Mouse (Mus musculus) kidney, embryonic 16.5 days (tissue): ENCODE data around the gene Fam174a. TPM values are rescaled to one million over a fixed set of nuclear protein-coding genes. Genes with fewer than 3 reads are reported as not detected.

Experiments used
- ATAC-seq: fragments of 200-750 bp; cut with Nextera tagmentation; 2 replicates; pipeline ENCODE4 v1.8.0; 2017; ENCODE audit warnings: moderate TSS enrichment; ENCODE audit not compliant: low FRiP score, low TSS enrichment
- H3K27ac ChIP-seq: fragments of 300-500 bp; sonication (generic); 2 replicates; pipeline ENCODE4 v1.5.1; 2014; ENCODE audit warnings: low read length
- H3K27me3 ChIP-seq: fragments of 300-500 bp; sonication (generic); 2 replicates; pipeline ENCODE4 v1.6.1; 2014; ENCODE audit warnings: low read length, control low read depth, mixed read lengths; ENCODE audit not compliant: insufficient read depth
- H3K36me3 ChIP-seq: fragments of 300-500 bp; sonication (generic); 2 replicates; pipeline ENCODE4 v1.6.1; 2014; ENCODE audit warnings: low read length, control low read depth, mixed read lengths; ENCODE audit not compliant: insufficient read depth
- H3K4me1 ChIP-seq: fragments of 300-500 bp; sonication (generic); 2 replicates; pipeline ENCODE4 v1.6.1; 2014; ENCODE audit warnings: low read length, control low read depth, mixed read lengths; ENCODE audit not compliant: insufficient read depth
- H3K4me2 ChIP-seq: fragments of 300-500 bp; sonication (generic); replicated peaks from 2 replicates; pipeline ENCODE4 v1.6.1; 2014; ENCODE audit warnings: low read depth, low read length
- H3K4me3 ChIP-seq: fragments of 300-500 bp; sonication (generic); 2 replicates; pipeline ENCODE4 v1.5.1; 2014; ENCODE audit warnings: mild to moderate bottlenecking, low read length
- H3K9ac ChIP-seq: fragments of 300-500 bp; sonication (generic); replicated peaks from 2 replicates; pipeline ENCODE4 v1.6.1; 2014; ENCODE audit warnings: low read length
- H3K9me3 ChIP-seq: fragments of 300-500 bp; sonication (generic); 2 replicates; pipeline ENCODE4 v1.6.1; 2016; ENCODE audit warnings: low read length, control low read depth
- WGBS: fragments of 180-500 bp; shearing (Covaris S2); extraction: QIAGEN DNeasy Blood & Tissue Kit; methylation state at CpG from one replicate; pipeline ENCODE4 v1.1.7; 2014; 5-methylcytosine and 5-hydroxymethylcytosine counted together
- polyA plus RNA-seq: library from polyadenylated mRNA; unstranded; fragments of >200 nt; fragmentation: Nextera tagmentation; extraction: Ambion mirVana; gene quantifications from 2 replicates; pipeline ENCODE4 v1.2.1, GENCODE M21; 2015

The Fam174a gene
- 24.5 and 27.9 TPM in 2 replicates for polyA plus RNA-seq

DNA sequence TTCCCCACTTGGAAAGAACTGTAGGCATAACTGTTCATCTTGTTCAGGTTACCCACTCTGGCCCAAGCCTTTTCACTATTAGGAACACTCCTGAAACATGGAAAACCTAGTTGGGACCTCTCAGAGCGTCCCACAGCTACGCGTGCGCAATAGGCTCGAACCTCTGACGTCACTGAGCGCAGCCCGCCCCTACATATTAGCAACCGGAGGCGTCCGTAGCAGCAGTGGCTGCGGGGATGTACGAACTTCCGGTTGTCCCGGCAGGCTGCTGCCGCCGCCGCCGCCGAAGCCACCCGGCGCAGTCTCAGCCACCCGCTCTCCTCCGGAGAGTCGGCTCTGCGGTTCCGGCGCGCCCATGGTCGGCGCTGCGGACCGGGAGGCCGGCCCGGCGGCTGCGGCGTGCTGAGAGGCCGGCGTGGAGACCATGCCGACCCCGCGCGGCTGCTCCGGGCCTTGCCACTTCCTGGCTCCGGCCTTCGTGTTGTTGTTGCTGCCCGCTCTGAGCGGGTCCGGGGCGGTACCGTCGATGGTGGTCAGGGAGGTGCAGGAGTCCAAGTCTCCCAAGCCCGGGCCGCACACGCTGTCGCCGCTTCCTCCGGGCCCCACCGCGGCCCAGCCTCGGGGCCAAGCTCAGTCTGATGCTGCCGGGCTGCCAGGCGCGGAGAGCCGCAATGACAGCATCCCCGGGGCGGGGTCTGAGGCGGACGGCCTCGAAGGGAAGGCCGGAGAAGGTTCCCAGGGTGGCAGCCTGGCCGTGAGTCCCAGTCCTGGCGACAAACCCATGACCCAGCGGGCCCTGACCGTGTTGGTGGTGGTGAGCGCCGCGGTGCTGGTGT, at the start of gene Fam174a:
Gene Fam174a (plus strand): TSS at position 231 of the 836 bp plus-strand sequence.
- H3K9ac ChIP-seq, result peak within 1 kb of the TSS; percentile 93
- no peaks in the 10 kb centered on the region for H3K27me3 ChIP-seq
- peaks cover 13% of the 10 kb centered on the region; the same call in 1 of the 2 replicates for H3K4me1 ChIP-seq
- WGBS, result under 1% methylated on average over 78 of the region's 79 CpGs
- ATAC-seq, result peak; percentile 100
- peak within 1 kb of the TSS; percentile 95 for H3K4me2 ChIP-seq
- no peaks in the 10 kb centered on the region for H3K36me3 ChIP-seq
- H3K27ac ChIP-seq, result peak within 1 kb of the TSS; percentile 70
- peak within 1 kb of the TSS; percentile 90 for H3K4me3 ChIP-seq
- H3K9me3 ChIP-seq, result no peaks in the 10 kb centered on the region

DNA sequence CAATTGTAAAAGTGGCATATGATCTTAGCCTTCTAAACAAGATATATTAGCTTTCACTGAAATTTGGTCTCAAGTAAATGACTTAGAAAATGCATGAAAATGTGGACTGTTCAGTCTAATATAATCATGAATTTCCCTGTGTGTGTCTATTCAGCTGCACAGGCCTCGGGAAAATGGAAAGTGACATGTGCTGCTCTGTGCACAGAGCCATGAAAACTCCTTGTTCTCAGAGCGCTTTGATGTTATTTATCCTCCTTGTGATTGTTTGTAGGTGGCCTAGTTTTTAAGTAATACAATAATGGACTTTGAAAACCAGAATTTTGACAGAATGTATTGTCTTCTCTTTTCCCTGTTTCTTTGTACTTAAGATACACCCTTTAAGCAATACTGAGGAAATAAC, 49.6 kb upstream of the Fam174a start:
- H3K9ac ChIP-seq, result no peak overlapping the region

DNA sequence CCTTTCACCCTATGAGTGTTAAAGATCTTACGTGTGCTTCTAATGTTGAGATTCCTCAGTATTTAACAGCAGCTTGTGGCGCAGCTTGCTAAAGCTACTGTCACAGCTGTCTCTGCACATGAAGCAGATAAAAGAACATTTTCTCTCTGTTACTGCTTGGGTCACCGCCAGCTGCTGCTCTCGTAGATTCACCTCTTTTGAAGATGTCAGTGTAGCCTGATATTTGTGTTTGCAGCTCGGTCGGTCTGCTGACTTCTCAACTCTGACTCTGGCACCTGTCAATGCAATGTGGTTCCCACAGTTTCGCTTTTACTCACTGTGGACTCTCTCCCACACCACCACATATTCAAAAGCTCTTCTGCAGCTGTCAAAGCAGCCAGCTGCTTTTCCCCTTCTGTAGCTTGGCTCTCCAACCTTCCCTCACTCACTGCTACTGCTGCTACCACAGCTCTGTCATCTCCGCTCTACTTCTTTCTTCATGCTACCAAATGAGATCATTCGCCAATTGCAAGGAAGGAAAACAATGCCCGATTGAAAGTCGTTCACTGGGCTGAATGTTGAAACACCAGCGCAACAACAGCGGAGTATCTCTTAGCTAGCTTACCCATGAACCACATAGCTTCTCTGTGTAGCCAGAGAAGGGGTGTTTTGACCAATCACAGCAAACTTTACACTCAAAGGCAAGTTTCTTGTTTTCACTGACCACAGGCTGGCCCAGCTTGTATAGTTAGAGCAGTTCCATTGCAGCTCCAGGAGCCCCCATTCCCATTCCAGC, 45.3 kb upstream of the Fam174a start:
- no peaks in the 10 kb centered on the region for H3K4me1 ChIP-seq
- H3K27me3 ChIP-seq, result no peaks in the 10 kb centered on the region; the same call in 1 of the 2 replicates
- no peak overlapping the region for H3K9ac ChIP-seq
- H3K4me2 ChIP-seq, result no peak overlapping the region
- 66% methylated on average over 13 of the region's 13 CpGs for WGBS
- H3K4me3 ChIP-seq, result no peak overlapping the region
- H3K36me3 ChIP-seq, result no peaks in the 10 kb centered on the region
- H3K9me3 ChIP-seq, result no peaks in the 10 kb centered on the region
- ATAC-seq, result no peak
- H3K27ac ChIP-seq, result no peak overlapping the region

More for the DNA sequence above, 49.6 kb upstream of the Fam174a start:
- Histone ChIP-seq H3K4me3 (no peak overlapping the region), H3K4me2 (no peak overlapping the region), H3K27ac (no peak overlapping the region), H3K36me3 (no peaks in the 10 kb centered on the region), H3K27me3 (no peaks in the 10 kb centered on the region; the same call in 1 of the 2 replicates), H3K4me1 (no peaks in the 10 kb centered on the region), H3K9me3 (no peaks in the 10 kb centered on the region)
- 57% methylated on average over 2 of the region's 2 CpGs for WGBS
- ATAC-seq, result no peak

DNA sequence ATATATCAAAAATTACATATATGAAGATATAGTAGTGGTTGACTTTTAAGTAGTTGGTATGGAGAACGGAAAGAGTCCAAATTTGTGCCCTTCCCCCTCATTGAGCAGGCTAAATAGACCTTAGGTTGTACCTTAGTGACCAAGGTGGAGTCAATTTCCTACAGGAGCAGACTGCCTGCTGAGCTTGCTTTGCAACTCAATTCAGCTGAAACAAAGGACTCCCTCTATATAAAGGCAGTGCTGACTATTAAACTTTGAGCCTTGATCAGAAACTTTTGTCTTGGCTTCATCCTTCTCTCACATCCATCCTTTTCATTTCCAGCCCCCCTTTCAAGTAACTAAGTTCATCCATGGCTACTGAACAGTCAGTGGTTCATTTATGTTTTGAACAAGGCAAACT, 40.1 kb upstream of the Fam174a start:
- no peaks in the 10 kb centered on the region; the same call in 1 of the 2 replicates for H3K27me3 ChIP-seq
- 40% methylated on average over 1 of the region's 1 CpGs for WGBS
- H3K9ac ChIP-seq, result no peak overlapping the region
- H3K36me3 ChIP-seq, result no peaks in the 10 kb centered on the region
- no peak overlapping the region for H3K27ac ChIP-seq
- H3K4me1 ChIP-seq, result no peaks in the 10 kb centered on the region
- H3K4me2 ChIP-seq, result no peak overlapping the region
- ATAC-seq, result no peak
- H3K9me3 ChIP-seq, result no peaks in the 10 kb centered on the region
- no peak overlapping the region for H3K4me3 ChIP-seq

DNA sequence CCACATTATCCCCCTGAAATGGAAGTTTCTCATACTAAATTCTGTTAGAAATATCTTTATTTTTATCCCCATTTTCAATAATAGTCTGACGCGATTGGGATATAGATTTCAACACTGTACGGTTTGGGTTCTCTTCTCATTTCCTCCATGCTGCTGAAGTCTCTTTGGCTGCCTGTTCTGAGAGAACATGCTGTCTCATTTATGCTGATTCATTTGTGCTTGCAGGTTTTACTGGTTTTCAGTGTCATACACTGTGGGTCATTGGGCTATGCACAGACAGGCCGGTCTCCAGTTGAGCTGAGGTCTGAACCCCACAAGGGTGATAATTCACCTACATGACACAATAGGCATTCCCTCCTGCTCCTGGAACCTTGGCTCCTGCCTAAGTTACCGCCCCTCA, 5.1 kb upstream of the Fam174a start:
- H3K9me3 ChIP-seq, result no peaks in the 10 kb centered on the region
- no peaks in the 10 kb centered on the region for H3K36me3 ChIP-seq
- no peak overlapping the region for H3K4me3 ChIP-seq
- H3K27ac ChIP-seq, result no peak overlapping the region
- no peak for ATAC-seq
- H3K27me3 ChIP-seq, result no peaks in the 10 kb centered on the region
- no peak overlapping the region for H3K4me2 ChIP-seq
- no peak overlapping the region for H3K9ac ChIP-seq
- 72% methylated on average over 5 of the region's 5 CpGs for WGBS
- no peaks in the 10 kb centered on the region for H3K4me1 ChIP-seq

DNA sequence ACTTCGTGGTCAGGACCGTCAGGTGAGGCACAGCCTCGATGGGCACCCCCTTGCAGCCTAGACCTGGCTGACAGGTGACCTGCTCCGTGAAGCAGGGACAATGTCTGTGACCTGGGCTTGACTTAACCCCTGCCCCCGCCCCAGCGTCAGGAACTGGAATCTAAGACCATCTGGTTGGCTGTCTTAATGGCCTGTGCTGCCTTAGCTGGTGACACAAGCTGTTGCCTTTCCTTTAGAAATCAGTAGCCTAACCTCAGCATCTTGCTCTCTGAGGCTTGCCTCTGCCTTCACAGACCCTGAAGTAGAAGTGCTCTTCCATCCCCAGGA, 769 bp downstream of the Fam174a start:
- 0% methylated on average over 6 of the region's 6 CpGs for WGBS
- H3K4me3 ChIP-seq, result peak overlapping the region; percentile 90
- H3K9me3 ChIP-seq, result no peaks in the 10 kb centered on the region
- H3K27ac ChIP-seq, result peak overlapping the region; percentile 70
- peak overlapping the region; percentile 95 for H3K4me2 ChIP-seq
- no peaks in the 10 kb centered on the region for H3K27me3 ChIP-seq
- no peaks in the 10 kb centered on the region for H3K36me3 ChIP-seq
- ATAC-seq, result no peak
- H3K4me1 ChIP-seq, result peaks cover 13% of the 10 kb centered on the region; the same call in 1 of the 2 replicates
- peak overlapping the region; percentile 93 for H3K9ac ChIP-seq

DNA sequence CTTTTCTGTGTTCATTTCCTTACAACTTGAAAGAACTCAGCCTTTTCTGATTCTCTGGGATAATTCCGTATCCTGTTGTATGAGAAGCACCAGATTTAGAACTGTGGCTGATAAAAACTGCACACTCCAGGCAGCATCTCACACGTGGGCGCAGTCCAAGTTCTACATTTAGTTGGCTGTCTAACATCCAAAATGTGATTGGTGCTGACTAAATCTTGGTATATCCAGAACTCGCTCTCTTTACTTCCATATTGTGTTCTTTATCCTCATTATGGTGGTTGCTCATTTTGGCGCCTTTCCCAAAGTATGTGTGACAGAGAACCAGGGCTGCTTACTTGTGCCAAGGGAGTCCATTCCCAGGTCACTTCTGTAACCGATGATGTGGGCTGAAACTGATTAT, 2.6 kb downstream of the Fam174a start:
- Histone ChIP-seq H3K9me3 (no peaks in the 10 kb centered on the region), H3K27ac (no peak overlapping the region), H3K4me3 (no peak overlapping the region), H3K27me3 (no peaks in the 10 kb centered on the region), H3K9ac (no peak overlapping the region), H3K4me2 (no peak overlapping the region), H3K4me1 (peaks cover 13% of the 10 kb centered on the region; the same call in 1 of the 2 replicates), H3K36me3 (no peaks in the 10 kb centered on the region)
- ATAC-seq, result no peak
- 75% methylated on average over 6 of the region's 6 CpGs for WGBS

DNA sequence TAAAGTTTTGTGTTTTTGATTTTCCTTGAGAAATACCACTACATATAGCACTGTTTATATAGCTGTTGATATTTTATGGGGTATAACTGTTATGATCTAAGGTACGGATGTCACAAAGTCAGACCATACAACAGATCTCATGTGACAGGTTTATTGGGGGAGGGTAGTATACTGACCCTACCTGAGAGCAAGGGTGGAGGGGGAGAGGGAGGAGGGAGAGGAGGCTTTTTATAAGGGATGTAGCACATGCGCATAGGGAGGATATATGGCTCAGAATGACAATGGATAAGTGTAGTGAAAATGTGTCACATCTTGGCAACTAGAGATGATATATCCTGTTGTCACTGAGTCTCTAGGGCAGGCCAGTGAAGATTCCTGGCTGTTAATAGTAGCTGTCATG, 8.8 kb downstream of the Fam174a start:
- H3K27me3 ChIP-seq, result no peaks in the 10 kb centered on the region
- peaks cover 12% of the 10 kb centered on the region; the same call in 1 of the 2 replicates for H3K36me3 ChIP-seq
- H3K9me3 ChIP-seq, result 0 out of 2 replicates have a peak, but pooled peaks cover 2% of the 10 kb centered on the region
- no peak overlapping the region for H3K27ac ChIP-seq
- no peak overlapping the region for H3K9ac ChIP-seq
- no peak for ATAC-seq
- WGBS, result 46% methylated on average over 2 of the region's 2 CpGs
- no peak overlapping the region for H3K4me3 ChIP-seq
- no peak overlapping the region for H3K4me2 ChIP-seq
- H3K4me1 ChIP-seq, result no peaks in the 10 kb centered on the region

DNA sequence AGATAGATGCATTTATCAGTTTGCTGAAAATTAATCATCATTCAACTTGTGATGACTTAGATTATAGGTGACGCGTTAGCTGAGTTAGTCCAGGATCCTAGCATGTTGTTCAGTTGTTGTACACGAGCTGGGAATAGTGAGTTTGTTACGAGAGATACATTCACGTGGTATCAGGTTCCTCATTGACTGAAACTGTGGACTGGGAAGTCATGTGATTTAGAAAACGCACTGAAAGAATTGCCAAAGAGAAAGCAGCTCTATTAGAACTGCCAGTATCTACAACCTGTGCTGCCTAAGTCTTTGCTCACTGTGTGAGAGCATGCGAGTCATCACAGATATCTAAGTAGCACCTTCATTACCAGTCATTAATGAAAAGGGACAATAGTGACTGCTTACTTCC, 9.6 kb downstream of the Fam174a start:
- Histone ChIP-seq H3K9me3 (0 out of 2 replicates have a peak, but pooled peaks cover 2% of the 10 kb centered on the region), H3K4me1 (no peaks in the 10 kb centered on the region), H3K27me3 (no peaks in the 10 kb centered on the region), H3K27ac (no peak overlapping the region), H3K4me2 (no peak overlapping the region), H3K36me3 (peaks cover 12% of the 10 kb centered on the region; the same call in 1 of the 2 replicates), H3K9ac (no peak overlapping the region), H3K4me3 (no peak overlapping the region)
- ATAC-seq, result no peak
- 81% methylated on average over 7 of the region's 7 CpGs for WGBS
